Mouse (Mus musculus): ENCODE data around the gene Ccnd2. TPM values are rescaled to one million over a fixed set of nuclear protein-coding genes. Genes with fewer than 3 reads are reported as not detected.

The Ccnd2 gene
- 273 and 275 TPM in 2 replicates for polyA plus RNA-seq (2014; fragmentation: Nextera tagmentation; extraction: Ambion mirVana)

GRCm38 (mm10) chr6:127152106-127152951, at the start of gene Ccnd2:
TSS of gene Ccnd2 (minus strand) at chr6:127152193.
- peak within 1 kb of the TSS; percentile 75 for H3K4me3 ChIP-seq (ENCODE audit: low read depth, low read length)
- DNase-seq (ENCODE audit: low spot score): peak; percentile 80
- peak; percentile 80 for ATAC-seq (replicated peaks; ENCODE audit: low FRiP score)
- H3K36me3 ChIP-seq (ENCODE audit: control insufficient read depth, insufficient read depth, low read length): no peaks in the 10 kb centered on the region
- peak within 1 kb of the TSS; percentile 76 for H3K9ac ChIP-seq (ENCODE audit: low read depth, low read length)
- peak within 1 kb of the TSS; percentile 98 for H3K4me2 ChIP-seq
- H3K27ac ChIP-seq (ENCODE audit: low read depth, low read length): peak within 1 kb of the TSS; percentile 93
- no peaks in the 10 kb centered on the region for H3K9me3 ChIP-seq (ENCODE audit: control insufficient read depth, low read length)
- 1% methylated on average over 40 of the region's 40 CpGs for WGBS
- H3K27me3 ChIP-seq (replicated peaks; ENCODE audit: control insufficient read depth, insufficient read depth, low read length): peaks cover 38% of the 10 kb centered on the region
- H3K4me1 ChIP-seq (replicated peaks; ENCODE audit: control insufficient read depth, insufficient read depth, low read length): peaks cover 35% of the 10 kb centered on the region

DNA sequence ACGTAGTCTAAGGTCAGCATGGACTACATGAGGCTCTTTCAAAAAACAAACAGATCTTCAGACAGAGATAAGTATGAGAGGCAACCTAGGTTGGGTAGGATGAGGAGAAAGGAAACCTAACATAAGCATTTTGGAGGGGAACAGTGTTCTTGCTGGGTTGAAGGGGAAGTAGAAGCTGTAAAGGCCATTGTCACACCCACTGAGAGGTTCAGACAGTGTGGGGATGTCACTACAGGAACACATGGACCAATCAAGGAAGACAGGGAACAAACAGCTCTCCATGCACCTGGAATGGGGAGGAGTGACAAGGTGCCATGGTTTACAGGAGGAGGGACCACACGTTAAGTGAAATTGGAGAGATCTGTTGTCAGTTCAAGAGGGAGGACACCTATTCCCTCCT, 45.0 kb upstream of the Ccnd2 start:
- Histone ChIP-seq H3K4me3 (ENCODE audit: low read depth, low read length) (no peak overlapping the region), H3K36me3 (ENCODE audit: control insufficient read depth, insufficient read depth, low read length) (no peaks in the 10 kb centered on the region), H3K9me3 (ENCODE audit: control insufficient read depth, low read length) (no peaks in the 10 kb centered on the region), H3K27ac (ENCODE audit: low read depth, low read length) (no peak overlapping the region), H3K9ac (ENCODE audit: low read depth, low read length) (no peak overlapping the region), H3K27me3 (replicated peaks; ENCODE audit: control insufficient read depth, insufficient read depth, low read length) (no peaks in the 10 kb centered on the region), H3K4me2 (no peak overlapping the region), H3K4me1 (replicated peaks; ENCODE audit: control insufficient read depth, insufficient read depth, low read length) (no peaks in the 10 kb centered on the region)
- no peak for DNase-seq (ENCODE audit: low spot score)
- 67% methylated on average over 2 of the region's 2 CpGs for WGBS
- no peak for ATAC-seq (replicated peaks; ENCODE audit: low FRiP score)

GRCm38 (mm10) chr6:127181296-127181695, 29.3 kb upstream of the Ccnd2 start:
- no peak for DNase-seq (ENCODE audit: low spot score)
- H3K9me3 ChIP-seq (ENCODE audit: control insufficient read depth, low read length): no peaks in the 10 kb centered on the region
- peaks cover 3% of the 10 kb centered on the region; the same call in 1 of the 2 replicates for H3K4me1 ChIP-seq (replicated peaks; ENCODE audit: control insufficient read depth, insufficient read depth, low read length)
- H3K36me3 ChIP-seq (ENCODE audit: control insufficient read depth, insufficient read depth, low read length): no peaks in the 10 kb centered on the region
- 72% methylated on average over 12 of the region's 12 CpGs for WGBS
- no peak overlapping the region for H3K27ac ChIP-seq (ENCODE audit: low read depth, low read length)
- H3K4me2 ChIP-seq: no peak overlapping the region
- no peak overlapping the region for H3K9ac ChIP-seq (ENCODE audit: low read depth, low read length)
- no peak overlapping the region for H3K4me3 ChIP-seq (ENCODE audit: low read depth, low read length)
- no peak for ATAC-seq (replicated peaks; ENCODE audit: low FRiP score)
- H3K27me3 ChIP-seq (replicated peaks; ENCODE audit: control insufficient read depth, insufficient read depth, low read length): 0 out of 2 replicates have a peak, but pooled peaks cover 2% of the 10 kb centered on the region

DNA sequence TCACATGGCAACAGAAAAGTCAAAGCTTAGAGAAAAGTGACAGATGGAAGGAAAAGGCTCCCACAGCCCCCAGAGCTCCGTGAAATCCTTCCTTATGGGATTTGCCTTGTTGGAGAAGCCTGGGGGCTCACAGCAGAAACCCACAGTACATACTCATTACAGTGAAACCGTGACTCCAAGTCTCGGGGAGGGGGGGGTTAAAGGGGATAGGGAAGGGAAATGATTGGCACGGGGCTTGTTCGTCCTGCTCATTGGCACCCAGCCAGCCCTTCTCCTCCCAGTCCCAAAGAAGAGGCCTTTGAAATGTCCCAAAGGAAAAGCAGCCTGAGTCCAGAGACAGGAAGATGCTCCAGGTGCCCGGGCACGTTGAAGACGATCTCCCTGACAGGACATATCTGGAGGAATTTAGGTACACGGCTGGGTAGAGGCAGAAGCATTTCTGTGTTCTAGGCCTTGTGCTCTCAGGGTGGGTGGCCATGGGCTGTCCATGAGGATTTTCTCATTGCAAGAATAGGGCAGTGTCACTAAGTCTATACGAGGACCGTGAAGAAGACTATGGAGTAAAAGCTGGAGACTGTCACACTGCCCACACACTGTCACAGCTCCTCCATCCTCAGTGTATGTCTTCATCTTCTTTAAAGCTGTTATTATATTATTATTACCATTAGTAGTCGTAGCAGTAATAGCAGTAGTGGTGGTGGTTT, 27.2 kb upstream of the Ccnd2 start:
- no peak overlapping the region for H3K4me2 ChIP-seq

GRCm38 (mm10) chr6:127177962-127178361, 26.0 kb upstream of the Ccnd2 start:
- no peaks in the 10 kb centered on the region for H3K9me3 ChIP-seq (ENCODE audit: control insufficient read depth, low read length)
- H3K27ac ChIP-seq (ENCODE audit: low read depth, low read length): no peak overlapping the region
- DNase-seq (ENCODE audit: low spot score) (no peak), ATAC-seq (replicated peaks; ENCODE audit: low FRiP score) (no peak)
- WGBS: 57% methylated on average over 7 of the region's 7 CpGs
- H3K4me3 ChIP-seq (ENCODE audit: low read depth, low read length): no peak overlapping the region
- H3K4me1 ChIP-seq (replicated peaks; ENCODE audit: control insufficient read depth, insufficient read depth, low read length): peaks cover 3% of the 10 kb centered on the region; the same call in 1 of the 2 replicates
- no peak overlapping the region for H3K9ac ChIP-seq (ENCODE audit: low read depth, low read length)
- no peak overlapping the region for H3K4me2 ChIP-seq
- 0 out of 2 replicates have a peak, but pooled peaks cover 2% of the 10 kb centered on the region for H3K27me3 ChIP-seq (replicated peaks; ENCODE audit: control insufficient read depth, insufficient read depth, low read length)
- no peaks in the 10 kb centered on the region for H3K36me3 ChIP-seq (ENCODE audit: control insufficient read depth, insufficient read depth, low read length)

More for the DNA sequence above, 27.2 kb upstream of the Ccnd2 start:
- ATAC-seq (replicated peaks; ENCODE audit: low FRiP score) (no peak), DNase-seq (ENCODE audit: low spot score) (no peak)
- 0 out of 2 replicates have a peak, but pooled peaks cover 2% of the 10 kb centered on the region for H3K27me3 ChIP-seq (replicated peaks; ENCODE audit: control insufficient read depth, insufficient read depth, low read length)
- WGBS: 71% methylated on average over 12 of the region's 12 CpGs
- H3K36me3 ChIP-seq (ENCODE audit: control insufficient read depth, insufficient read depth, low read length): no peaks in the 10 kb centered on the region
- peaks cover 3% of the 10 kb centered on the region; the same call in 1 of the 2 replicates for H3K4me1 ChIP-seq (replicated peaks; ENCODE audit: control insufficient read depth, insufficient read depth, low read length)
- no peak overlapping the region for H3K27ac ChIP-seq (ENCODE audit: low read depth, low read length)
- H3K9ac ChIP-seq (ENCODE audit: low read depth, low read length): no peak overlapping the region
- no peaks in the 10 kb centered on the region for H3K9me3 ChIP-seq (ENCODE audit: control insufficient read depth, low read length)
- H3K4me3 ChIP-seq (ENCODE audit: low read depth, low read length): no peak overlapping the region

DNA sequence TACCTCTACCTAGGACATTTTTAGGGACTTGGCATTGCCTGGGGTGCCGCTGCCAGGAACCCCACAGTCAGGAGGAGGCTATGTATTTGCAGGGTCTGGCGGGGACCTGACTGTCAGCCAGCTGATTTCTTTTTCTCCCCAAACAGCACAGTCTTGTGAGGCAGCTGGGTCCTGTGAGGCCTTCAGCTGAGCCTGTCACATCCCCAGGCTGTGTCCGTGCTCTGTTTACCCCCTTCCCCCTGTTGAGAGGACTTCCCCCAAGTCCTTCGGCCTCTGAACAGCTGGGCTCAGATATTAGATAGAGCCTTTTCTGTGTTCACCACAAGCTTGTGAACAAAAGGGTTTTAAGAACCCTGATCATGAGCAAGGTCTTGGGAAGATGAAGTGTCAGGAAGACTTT, 25.4 kb upstream of the Ccnd2 start:
- H3K4me3 ChIP-seq (ENCODE audit: low read depth, low read length): no peak overlapping the region
- H3K27ac ChIP-seq (ENCODE audit: low read depth, low read length): no peak overlapping the region
- WGBS: 31% methylated on average over 4 of the region's 4 CpGs
- H3K36me3 ChIP-seq (ENCODE audit: control insufficient read depth, insufficient read depth, low read length): no peaks in the 10 kb centered on the region
- H3K9me3 ChIP-seq (ENCODE audit: control insufficient read depth, low read length): no peaks in the 10 kb centered on the region
- no peak for ATAC-seq (replicated peaks; ENCODE audit: low FRiP score)
- H3K9ac ChIP-seq (ENCODE audit: low read depth, low read length): no peak overlapping the region
- H3K27me3 ChIP-seq (replicated peaks; ENCODE audit: control insufficient read depth, insufficient read depth, low read length): 0 out of 2 replicates have a peak, but pooled peaks cover 2% of the 10 kb centered on the region
- no peak overlapping the region for H3K4me2 ChIP-seq
- peaks cover 3% of the 10 kb centered on the region; the same call in 1 of the 2 replicates for H3K4me1 ChIP-seq (replicated peaks; ENCODE audit: control insufficient read depth, insufficient read depth, low read length)
- DNase-seq (ENCODE audit: low spot score): no peak

DNA sequence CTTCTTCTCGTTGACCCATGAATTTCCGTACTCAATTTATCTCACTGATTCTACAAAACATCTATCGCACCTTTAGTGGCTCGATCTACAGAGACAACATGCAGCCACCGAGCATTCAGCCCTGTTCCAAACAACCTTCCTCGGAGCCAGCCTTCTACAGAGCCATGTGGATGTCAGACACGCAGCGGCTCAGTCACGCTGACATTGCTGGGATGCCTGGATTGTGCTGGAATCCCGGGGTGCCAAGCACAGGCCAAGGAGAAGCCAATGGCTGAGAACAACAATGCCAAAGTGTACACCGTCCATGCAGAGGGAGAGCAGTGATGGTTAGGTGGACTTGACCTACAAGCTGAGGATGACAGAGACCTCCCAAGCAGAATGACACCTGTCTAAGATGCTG, 20.5 kb upstream of the Ccnd2 start:
- no peak overlapping the region for H3K4me3 ChIP-seq (ENCODE audit: low read depth, low read length)
- DNase-seq (ENCODE audit: low spot score): no peak
- 81% methylated on average over 11 of the region's 11 CpGs for WGBS
- no peak overlapping the region for H3K4me2 ChIP-seq
- H3K9me3 ChIP-seq (ENCODE audit: control insufficient read depth, low read length): no peaks in the 10 kb centered on the region
- no peak overlapping the region for H3K27ac ChIP-seq (ENCODE audit: low read depth, low read length)
- no peak for ATAC-seq (replicated peaks; ENCODE audit: low FRiP score)
- H3K9ac ChIP-seq (ENCODE audit: low read depth, low read length): no peak overlapping the region
- H3K27me3 ChIP-seq (replicated peaks; ENCODE audit: control insufficient read depth, insufficient read depth, low read length): no peaks in the 10 kb centered on the region
- no peaks in the 10 kb centered on the region for H3K4me1 ChIP-seq (replicated peaks; ENCODE audit: control insufficient read depth, insufficient read depth, low read length)
- H3K36me3 ChIP-seq (ENCODE audit: control insufficient read depth, insufficient read depth, low read length): no peaks in the 10 kb centered on the region

DNA sequence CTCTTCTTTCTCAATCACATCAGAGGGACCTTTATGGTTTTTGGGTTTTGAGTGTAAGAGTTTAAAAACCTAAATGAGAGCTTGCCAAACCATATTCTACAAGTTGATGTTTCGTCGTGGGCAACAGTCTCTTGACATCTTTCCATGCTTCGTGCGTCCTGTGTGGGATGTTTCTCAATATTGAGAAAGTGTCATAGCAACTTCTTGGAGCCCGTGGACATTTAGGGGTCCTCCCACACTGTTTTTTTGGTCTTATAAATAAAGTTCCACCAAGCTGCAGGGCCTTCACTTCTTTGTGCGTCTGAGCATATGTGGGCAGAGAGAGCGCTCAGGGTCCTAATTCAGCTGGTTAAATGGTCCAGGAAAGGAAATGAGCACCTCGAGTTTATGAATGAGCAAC, 18.7 kb upstream of the Ccnd2 start:
- no peaks in the 10 kb centered on the region for H3K4me1 ChIP-seq (replicated peaks; ENCODE audit: control insufficient read depth, insufficient read depth, low read length)

More for the DNA sequence above, 18.7 kb upstream of the Ccnd2 start:
- Histone ChIP-seq H3K9me3 (ENCODE audit: control insufficient read depth, low read length) (no peaks in the 10 kb centered on the region), H3K4me2 (no peak overlapping the region), H3K36me3 (ENCODE audit: control insufficient read depth, insufficient read depth, low read length) (no peaks in the 10 kb centered on the region), H3K9ac (ENCODE audit: low read depth, low read length) (no peak overlapping the region), H3K4me3 (ENCODE audit: low read depth, low read length) (no peak overlapping the region), H3K27ac (ENCODE audit: low read depth, low read length) (no peak overlapping the region), H3K27me3 (replicated peaks; ENCODE audit: control insufficient read depth, insufficient read depth, low read length) (no peaks in the 10 kb centered on the region)
- 84% methylated on average over 8 of the region's 8 CpGs for WGBS
- DNase-seq (ENCODE audit: low spot score): no peak
- no peak for ATAC-seq (replicated peaks; ENCODE audit: low FRiP score)
